Mouse (Mus musculus) midbrain, postnatal 0 days (tissue): ENCODE measurements at regions not wholly inside any gene's neighbourhood (a gene's known extent, or its start where the extent isn't known, plus 50 kb on each side); places are given as distances from the start of the nearest gene placed in this dataset.

Source experiments
- ATAC-seq: fragments of 200-750 bp; cut with Nextera tagmentation; 2 replicates; pipeline ENCODE4 v1.8.0; 2017; ENCODE audit warnings: moderate number of reproducible peaks, mild to moderate bottlenecking, moderate TSS enrichment, moderate library complexity; ENCODE audit not compliant: low FRiP score
- DNase-seq: peaks from one replicate; pipeline ENCODE4 v3.0.0-alpha.2; 2015; ENCODE audit warnings: low spot score
- H3K27ac ChIP-seq: fragments of 300-500 bp; sonication (generic); 2 replicates; pipeline ENCODE4 v1.5.1; 2014; ENCODE audit warnings: low read depth, mild to moderate bottlenecking, low read length, mixed read lengths
- H3K27me3 ChIP-seq: fragments of 300-500 bp; sonication (generic); 2 replicates; pipeline ENCODE4 v1.6.1; 2014; ENCODE audit warnings: low read length, control low read depth, mixed read lengths; ENCODE audit not compliant: insufficient read depth
- H3K36me3 ChIP-seq: fragments of 300-500 bp; sonication (generic); 2 replicates; pipeline ENCODE4 v1.6.1; 2014; ENCODE audit warnings: low read length, control low read depth, mixed read lengths; ENCODE audit not compliant: insufficient read depth
- H3K4me1 ChIP-seq: fragments of 300-500 bp; sonication (generic); 2 replicates; pipeline ENCODE4 v1.6.1; 2014; ENCODE audit warnings: mild to moderate bottlenecking, control low read depth, antibody characterized with exemption, low read length, mixed read lengths; ENCODE audit not compliant: insufficient read depth
- H3K4me2 ChIP-seq: fragments of 300-500 bp; sonication (generic); 2 replicates; pipeline ENCODE4 v1.6.1; 2014; ENCODE audit warnings: low read depth, mild to moderate bottlenecking, low read length, mixed read lengths; ENCODE audit not compliant: poor library complexity, severe bottlenecking
- H3K4me3 ChIP-seq: fragments of 300-500 bp; sonication (generic); 2 replicates; pipeline ENCODE4 v1.5.1; 2014; ENCODE audit warnings: low read depth, mild to moderate bottlenecking, low read length, moderate library complexity
- H3K9ac ChIP-seq: fragments of 300-500 bp; sonication (generic); replicated peaks from 2 replicates; pipeline ENCODE4 v1.6.1; 2014; ENCODE audit warnings: mild to moderate bottlenecking, low read length, moderate library complexity, mixed read lengths; ENCODE audit not compliant: poor library complexity, severe bottlenecking
- H3K9me3 ChIP-seq: fragments of 300-500 bp; sonication (generic); 2 replicates; pipeline ENCODE4 v1.6.1; 2016; ENCODE audit warnings: low read length, control low read depth
- CTCF ChIP-seq: IDR thresholded peaks from 2 replicates; pipeline ENCODE4 v1.5.1; 2016; ENCODE audit warnings: antibody characterized with exemption, mild to moderate bottlenecking
- WGBS: fragments of 180-500 bp; shearing (Covaris S2); extraction: QIAGEN DNeasy Blood & Tissue Kit; methylation state at CpG from one replicate; pipeline ENCODE4 v1.1.7; 2014; 5-methylcytosine and 5-hydroxymethylcytosine counted together

DNA sequence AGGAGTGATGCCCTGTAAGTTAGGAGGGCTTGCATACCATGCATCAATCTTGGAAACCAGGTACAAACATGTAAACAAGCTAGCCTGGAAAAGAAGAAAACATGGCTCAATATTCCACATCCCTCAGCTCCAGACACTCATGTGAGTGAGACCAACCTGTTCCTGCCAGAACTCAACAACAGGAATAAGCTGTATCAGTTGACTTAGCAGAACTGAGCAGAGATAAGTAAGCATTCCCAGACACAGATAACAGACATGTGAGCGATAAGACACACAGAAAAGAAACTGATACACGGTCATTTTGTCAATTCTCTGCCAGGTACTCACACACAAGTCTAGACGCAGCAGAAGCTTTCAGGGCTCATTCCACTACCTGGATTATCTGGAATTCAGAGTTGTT, 198.7 kb downstream of the Ibtk start:
- no peak for TF ChIP-seq CTCF
- 93% methylated on average over 3 of the region's 3 CpGs for WGBS
- ATAC-seq = no peak

GRCm38 (mm10) chr9:85546226-85546625, 202.9 kb downstream of the Ibtk start:
- no peaks in the 10 kb centered on the region for H3K36me3 ChIP-seq
- no peak for TF ChIP-seq CTCF
- no peak overlapping the region for H3K4me2 ChIP-seq
- no peak overlapping the region for H3K4me3 ChIP-seq
- no peak overlapping the region for H3K9ac ChIP-seq
- H3K9me3 ChIP-seq = no peaks in the 10 kb centered on the region
- ATAC-seq (no peak), DNase-seq (no peak)
- H3K4me1 ChIP-seq = no peaks in the 10 kb centered on the region
- 86% methylated on average over 2 of the region's 2 CpGs for WGBS
- H3K27ac ChIP-seq = no peak overlapping the region
- H3K27me3 ChIP-seq = no peaks in the 10 kb centered on the region

More for the DNA sequence above, 198.7 kb downstream of the Ibtk start:
- Histone ChIP-seq H3K27me3 (no peaks in the 10 kb centered on the region), H3K4me3 (no peak overlapping the region), H3K9me3 (no peaks in the 10 kb centered on the region), H3K4me2 (no peak overlapping the region), H3K4me1 (no peaks in the 10 kb centered on the region), H3K36me3 (no peaks in the 10 kb centered on the region), H3K27ac (no peak overlapping the region), H3K9ac (no peak overlapping the region)
- no peak for DNase-seq

DNA sequence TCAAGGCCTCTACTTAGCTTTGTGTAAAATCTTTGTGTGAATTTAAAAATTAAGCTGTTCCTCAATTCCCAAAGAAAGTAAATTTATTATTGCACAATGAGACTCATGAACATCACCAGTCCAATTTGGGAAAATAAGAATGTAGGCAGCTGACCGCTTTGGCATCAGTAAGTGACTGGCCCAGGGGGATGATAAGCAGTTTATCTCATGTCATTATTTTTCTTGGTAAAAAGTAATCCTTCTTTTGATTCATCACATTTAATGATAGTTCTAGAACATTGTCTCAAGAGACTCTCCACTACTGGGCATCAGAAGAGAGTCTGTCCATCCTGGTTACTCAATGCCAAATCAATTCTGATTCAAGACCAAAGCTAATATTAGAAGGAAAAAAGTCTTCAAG, 203.6 kb downstream of the Ibtk start:
- Histone ChIP-seq H3K9me3 (no peaks in the 10 kb centered on the region), H3K4me1 (no peaks in the 10 kb centered on the region), H3K9ac (no peak overlapping the region), H3K36me3 (no peaks in the 10 kb centered on the region), H3K4me3 (no peak overlapping the region), H3K27me3 (no peaks in the 10 kb centered on the region), H3K4me2 (no peak overlapping the region), H3K27ac (no peak overlapping the region)
- no peak for TF ChIP-seq CTCF
- no peak for DNase-seq
- WGBS = 74% methylated on average over 1 of the region's 1 CpGs
- no peak for ATAC-seq

GRCm38 (mm10) chr9:85538557-85538956, 210.6 kb downstream of the Ibtk start:
- no peak overlapping the region for H3K4me2 ChIP-seq
- WGBS = 75% methylated on average over 3 of the region's 3 CpGs
- no peak for ATAC-seq

GRCm38 (mm10) chr9:85528421-85528820, 201.3 kb upstream of the Tent5a start:
- no peaks in the 10 kb centered on the region for H3K4me1 ChIP-seq
- no peak overlapping the region for H3K9ac ChIP-seq
- no peak overlapping the region for H3K27ac ChIP-seq
- no peak for TF ChIP-seq CTCF
- 64% methylated on average over 3 of the region's 3 CpGs for WGBS
- no peak overlapping the region for H3K4me3 ChIP-seq
- ATAC-seq = no peak
- H3K9me3 ChIP-seq = no peaks in the 10 kb centered on the region
- H3K4me2 ChIP-seq = no peak overlapping the region
- DNase-seq = no peak
- no peaks in the 10 kb centered on the region for H3K36me3 ChIP-seq
- no peaks in the 10 kb centered on the region for H3K27me3 ChIP-seq

More at GRCm38 (mm10) chr9:85538557-85538956, 210.6 kb downstream of the Ibtk start:
- no peak overlapping the region for H3K4me3 ChIP-seq
- H3K9ac ChIP-seq = no peak overlapping the region
- no peaks in the 10 kb centered on the region for H3K36me3 ChIP-seq
- H3K9me3 ChIP-seq = no peaks in the 10 kb centered on the region
- TF ChIP-seq CTCF = no peak
- H3K4me1 ChIP-seq = no peaks in the 10 kb centered on the region
- no peaks in the 10 kb centered on the region for H3K27me3 ChIP-seq
- DNase-seq = no peak
- no peak overlapping the region for H3K27ac ChIP-seq

- ATAC-seq = no peak
These were observed 197.6 kb upstream of the Tent5a start for GRCm38 (mm10) chr9:85524733-85525132.

More at GRCm38 (mm10) chr9:85524733-85525132, 197.6 kb upstream of the Tent5a start:
- Histone ChIP-seq H3K4me3 (no peak overlapping the region), H3K9me3 (no peaks in the 10 kb centered on the region), H3K36me3 (no peaks in the 10 kb centered on the region), H3K4me2 (no peak overlapping the region), H3K27ac (no peak overlapping the region), H3K27me3 (no peaks in the 10 kb centered on the region), H3K4me1 (no peaks in the 10 kb centered on the region), H3K9ac (no peak overlapping the region)
- TF ChIP-seq CTCF = no peak
- DNase-seq = no peak
